Mouse (Mus musculus): ENCODE results near the gene Fam222a.

- TF ChIP-seq CTCF (conservative IDR thresholded peaks at IDR 0.05; ENCODE audit: low read length) (no peak), POU5F1 (IDR thresholded peaks at IDR 0.05; ENCODE audit: borderline replicate concordance, low read length) (no peak), NANOG (IDR thresholded peaks at IDR 0.05; ENCODE audit: borderline replicate concordance, low read length) (no peak)
These were observed 8.3 kb downstream of the Fam222a start for GRCm38 (mm10) chr5:114575986-114576605.
